Mouse (Mus musculus) granulocyte monocyte progenitor cell, adult 5-6 weeks (primary cell): Measurements from ENCODE around the gene Calhm1. TPM values are rescaled to one million over a fixed set of nuclear protein-coding genes. Genes with fewer than 3 reads are reported as not detected.

ENCODE experiments used
- total RNA-seq, 2 experiments: library from RNA; stranded (forward) in 1 of 2; stranded (reverse) in 1 of 2; fragments of 200-712, 200-1000 nt in 1 of 2; fragments of >200 nt in 1 of 2; fragmentation: Nextera tagmentation in 1 of 2; gene quantifications; 2 replicates each; pipeline ENCODE4 v1.2.3; 2014 to 2017

Calhm1 gene
- total RNA-seq, 2 experiments from 2014 or later: not detected

Other genes with a start within 250 kb of the Calhm1 start
- not detected in 2 replicates for gene Ina, start 129.6 kb downstream of the Calhm1 start, total RNA-seq (2014; fragmentation: Nextera tagmentation)
- not detected in 2 replicates for gene Ina, start 129.6 kb downstream of the Calhm1 start, total RNA-seq (2017)
- gene Nt5c2, start 129.1 kb downstream of the Calhm1 start, total RNA-seq (2014; fragmentation: Nextera tagmentation): 62.3 and 65.3 TPM in 2 replicates
- gene Nt5c2, start 129.1 kb downstream of the Calhm1 start, total RNA-seq (2017): 67.6 and 84.5 TPM in 2 replicates
- 21.3 and 24.9 TPM in 2 replicates for gene Pcgf6, start 93.3 kb downstream of the Calhm1 start, total RNA-seq (2014; fragmentation: Nextera tagmentation)
- gene Pcgf6, start 93.3 kb downstream of the Calhm1 start, total RNA-seq (2017): 10.0 and 11.3 TPM in 2 replicates
- 6.3 and 9.9 TPM in 2 replicates for gene Taf5, start 76.5 kb downstream of the Calhm1 start, total RNA-seq (2014; fragmentation: Nextera tagmentation)
- 25.3 and 27.4 TPM in 2 replicates for gene Taf5, start 76.5 kb downstream of the Calhm1 start, total RNA-seq (2017)
- gene Usmg5, start 53.6 kb downstream of the Calhm1 start, total RNA-seq (2014; fragmentation: Nextera tagmentation): 747 and 798 TPM in 2 replicates
- gene Usmg5, start 53.6 kb downstream of the Calhm1 start, total RNA-seq (2017): 493 and 868 TPM in 2 replicates
- 21.6 and 24.7 TPM in 2 replicates for gene Pdcd11, start 53.5 kb downstream of the Calhm1 start, total RNA-seq (2014; fragmentation: Nextera tagmentation)
- gene Pdcd11, start 53.5 kb downstream of the Calhm1 start, total RNA-seq (2017): 23.8 and 29.3 TPM in 2 replicates
- 6.6 and 18.6 TPM in 2 replicates for gene Calhm2, start 6.0 kb downstream of the Calhm1 start, total RNA-seq (2014; fragmentation: Nextera tagmentation)
- gene Calhm2, start 6.0 kb downstream of the Calhm1 start, total RNA-seq (2017): 6.0 and 10.2 TPM in 2 replicates
- gene Calhm3, start 13.5 kb upstream of the Calhm1 start, total RNA-seq (2014; fragmentation: Nextera tagmentation): not detected in 2 replicates
- not detected in 2 replicates for gene Calhm3, start 13.5 kb upstream of the Calhm1 start, total RNA-seq (2017)
- not detected in 2 replicates for gene Neurl1a, start 34.6 kb upstream of the Calhm1 start, total RNA-seq (2014; fragmentation: Nextera tagmentation)
- 0.04 TPM in 1 of 2 replicates, not detected in the other for gene Neurl1a, start 34.6 kb upstream of the Calhm1 start, total RNA-seq (2017)